Mouse (Mus musculus) embryonic facial prominence, embryonic 14.5 days (tissue): ENCODE measurements at regions not wholly inside any gene's neighbourhood (a gene's known extent, or its start where the extent isn't known, plus 50 kb on each side); places are given as distances from the start of the nearest gene placed in this dataset.

ENCODE experiments used
- ATAC-seq: fragments of 200-750 bp; cut with Nextera tagmentation; 2 replicates; pipeline ENCODE4 v1.8.0; 2017; ENCODE audit warnings: low read depth, moderate number of reproducible peaks, moderate TSS enrichment
- DNase-seq: peaks from one replicate; pipeline ENCODE4 v3.0.0-alpha.2; 2015; ENCODE audit warnings: low spot score
- H3K27ac ChIP-seq: fragments of 300-500 bp; sonication (generic); replicated peaks from 2 replicates; pipeline ENCODE4 v1.5.1; 2014; ENCODE audit warnings: low read depth, mild to moderate bottlenecking, low read length, moderate library complexity
- H3K27me3 ChIP-seq: fragments of 300-500 bp; sonication (generic); replicated peaks from 2 replicates; pipeline ENCODE4 v1.6.1; 2014; ENCODE audit warnings: low read length; ENCODE audit not compliant: control insufficient read depth, insufficient read depth
- H3K36me3 ChIP-seq: fragments of 300-500 bp; sonication (generic); 2 replicates; pipeline ENCODE4 v1.6.1; 2014; ENCODE audit warnings: low read length, mixed read lengths; ENCODE audit not compliant: control insufficient read depth, insufficient read depth
- H3K4me1 ChIP-seq: fragments of 300-500 bp; sonication (generic); 2 replicates; pipeline ENCODE4 v1.6.1; 2014; ENCODE audit warnings: antibody characterized with exemption, low read length; ENCODE audit not compliant: control insufficient read depth, insufficient read depth
- H3K4me2 ChIP-seq: fragments of 300-500 bp; sonication (generic); 2 replicates; pipeline ENCODE4 v1.6.1; 2014; ENCODE audit warnings: low read depth, mild to moderate bottlenecking, low read length, moderate library complexity, mixed read lengths
- H3K4me3 ChIP-seq: fragments of 300-500 bp; sonication (generic); 2 replicates; pipeline ENCODE4 v1.5.1; 2014; ENCODE audit warnings: low read depth, mild to moderate bottlenecking, low read length
- H3K9ac ChIP-seq: fragments of 300-500 bp; sonication (generic); 2 replicates; pipeline ENCODE4 v1.6.1; 2014; ENCODE audit warnings: low read depth, mild to moderate bottlenecking, low read length, moderate library complexity, mixed read lengths
- H3K9me3 ChIP-seq: fragments of 300-500 bp; sonication (generic); 2 replicates; pipeline ENCODE4 v1.6.1; 2016; ENCODE audit warnings: low read length; ENCODE audit not compliant: control insufficient read depth
- WGBS: fragments of 180-500 bp; shearing (Covaris S2); extraction: QIAGEN DNeasy Blood & Tissue Kit; methylation state at CpG from one replicate; pipeline ENCODE4 v1.1.7; 2014; 5-methylcytosine and 5-hydroxymethylcytosine counted together

DNA sequence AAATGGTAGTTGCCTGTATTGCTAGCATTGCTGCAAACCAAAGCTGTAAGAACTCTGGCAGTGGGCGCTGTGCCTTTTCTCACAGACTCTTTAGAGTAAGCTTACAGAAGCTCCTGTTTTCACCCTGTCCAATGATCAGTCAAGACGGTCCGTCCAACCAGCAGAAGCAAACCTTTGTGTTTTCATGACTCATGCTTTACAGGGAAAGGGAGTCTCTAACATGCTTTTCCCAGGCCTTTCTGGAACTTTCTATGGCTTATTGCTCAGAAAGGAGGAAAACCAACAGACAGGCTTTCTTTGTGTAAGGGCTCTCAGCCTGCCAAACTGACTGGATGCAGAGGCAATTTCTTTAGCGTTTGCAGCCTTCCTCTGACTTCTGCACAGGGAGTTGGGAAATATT lies 2195.6 kb downstream of the 9330182O14Rik start:
- Histone ChIP-seq H3K9ac (no peak overlapping the region), H3K27ac (no peak overlapping the region), H3K4me3 (no peak overlapping the region), H3K27me3 (no peaks in the 10 kb centered on the region), H3K36me3 (no peaks in the 10 kb centered on the region), H3K4me2 (no peak overlapping the region), H3K4me1 (no peaks in the 10 kb centered on the region), H3K9me3 (no peaks in the 10 kb centered on the region)
- WGBS = 62% methylated on average over 4 of the region's 4 CpGs
- no peak for ATAC-seq
- DNase-seq = peak; percentile 55

DNA sequence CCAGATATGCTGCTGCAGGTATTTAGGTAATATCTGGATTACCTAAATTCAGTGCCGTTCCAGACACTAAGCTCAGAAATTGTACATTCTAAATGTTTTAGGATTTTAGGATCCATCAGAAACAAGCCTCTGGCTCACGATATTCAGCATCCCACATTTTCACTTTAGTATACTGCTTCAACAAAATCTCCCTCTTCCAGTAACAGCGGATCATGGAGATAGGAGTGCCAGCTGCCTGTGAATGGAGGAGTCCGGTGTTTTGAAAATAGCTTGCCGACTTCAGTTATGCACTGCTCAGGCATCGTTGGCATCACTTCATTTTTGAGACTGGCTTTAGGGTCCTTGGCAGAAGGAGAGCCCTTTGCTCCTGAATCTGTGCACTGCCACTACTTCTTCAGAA lies 2199.5 kb downstream of the 9330182O14Rik start:
- H3K9me3 ChIP-seq = no peaks in the 10 kb centered on the region
- 88% methylated on average over 6 of the region's 6 CpGs for WGBS

DNA sequence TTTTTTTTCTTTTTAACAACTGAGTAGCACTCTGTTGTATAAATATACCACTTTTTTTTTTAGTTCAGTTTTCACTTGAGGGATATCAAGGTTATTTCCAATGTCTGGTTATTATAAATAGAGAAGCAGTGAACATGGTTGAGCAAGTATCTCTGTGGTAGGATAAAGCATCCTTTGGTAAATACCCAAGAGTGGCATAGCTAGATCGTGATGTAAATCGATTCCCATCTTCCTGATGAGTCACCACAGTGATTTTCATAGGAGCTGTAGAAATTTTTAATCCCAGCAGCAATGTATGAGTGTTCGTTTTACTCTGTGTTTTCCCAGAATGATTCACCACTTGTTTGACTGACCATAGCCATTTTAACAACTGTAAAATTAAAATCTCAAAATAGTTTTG lies 2212.0 kb downstream of the 9330182O14Rik start:
- no peak overlapping the region for H3K4me2 ChIP-seq
- WGBS = 83% methylated on average over 3 of the region's 3 CpGs
- ATAC-seq (no peak), DNase-seq (no peak)
- H3K27ac ChIP-seq = no peak overlapping the region
- H3K9me3 ChIP-seq = peaks cover under 1% of the 10 kb centered on the region; the same call in 1 of the 2 replicates
- no peaks in the 10 kb centered on the region for H3K27me3 ChIP-seq
- no peak overlapping the region for H3K4me3 ChIP-seq
- H3K4me1 ChIP-seq = no peaks in the 10 kb centered on the region
- H3K9ac ChIP-seq = no peak overlapping the region
- no peaks in the 10 kb centered on the region for H3K36me3 ChIP-seq

More for the DNA sequence above, 2199.5 kb downstream of the 9330182O14Rik start:
- Histone ChIP-seq H3K4me1 (no peaks in the 10 kb centered on the region), H3K9ac (no peak overlapping the region), H3K27ac (no peak overlapping the region), H3K4me2 (no peak overlapping the region), H3K36me3 (no peaks in the 10 kb centered on the region), H3K27me3 (no peaks in the 10 kb centered on the region), H3K4me3 (no peak overlapping the region)
- ATAC-seq = no peak
- no peak for DNase-seq

DNA sequence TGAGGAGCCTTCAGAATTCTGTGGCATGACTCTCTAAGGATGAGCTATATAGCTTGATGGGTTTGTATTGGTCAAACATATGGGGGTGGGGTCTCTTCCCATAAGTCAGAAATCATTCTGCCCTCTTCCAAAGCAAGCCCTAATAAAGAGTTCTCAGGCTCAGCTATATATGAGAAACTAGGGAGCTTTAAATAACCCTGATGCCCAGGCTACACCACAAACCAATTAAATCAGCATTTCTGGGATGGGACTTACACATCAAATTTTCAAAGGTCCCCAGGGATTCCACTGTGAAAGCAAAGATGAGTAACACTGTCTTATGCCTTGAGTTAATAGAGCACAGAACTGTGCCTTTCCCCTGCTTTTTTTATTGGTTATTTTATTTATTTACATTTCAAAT lies 2227.7 kb downstream of the 9330182O14Rik start:
- no peak for DNase-seq
- no peak overlapping the region for H3K4me3 ChIP-seq
- H3K9ac ChIP-seq = no peak overlapping the region
- H3K4me1 ChIP-seq = no peaks in the 10 kb centered on the region
- no peaks in the 10 kb centered on the region for H3K36me3 ChIP-seq
- no peaks in the 10 kb centered on the region for H3K27me3 ChIP-seq
- no peak overlapping the region for H3K4me2 ChIP-seq
- H3K27ac ChIP-seq = no peak overlapping the region
- no peak for ATAC-seq
- no peaks in the 10 kb centered on the region for H3K9me3 ChIP-seq

DNA sequence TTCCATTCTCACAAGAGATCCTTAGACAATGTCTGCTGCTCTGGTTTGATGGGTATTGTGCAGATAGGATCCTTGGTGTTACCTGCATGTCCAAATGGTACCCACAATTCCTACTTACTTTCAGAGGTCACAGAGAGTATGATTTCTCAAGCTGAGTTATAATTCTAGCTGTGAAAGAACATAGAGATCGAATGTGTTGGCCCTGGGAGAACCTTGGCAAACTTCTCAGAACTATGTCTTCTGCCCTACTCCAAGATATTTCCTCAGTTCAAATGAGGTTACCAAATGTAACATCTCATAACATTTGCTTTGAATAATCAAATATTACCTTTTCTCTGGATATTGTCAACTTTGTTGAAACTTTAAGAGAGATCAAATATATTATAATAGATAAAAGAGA lies 2230.8 kb downstream of the 9330182O14Rik start:
- Histone ChIP-seq H3K9ac (no peak overlapping the region), H3K27ac (no peak overlapping the region), H3K4me3 (no peak overlapping the region), H3K9me3 (no peaks in the 10 kb centered on the region), H3K4me1 (no peaks in the 10 kb centered on the region), H3K27me3 (no peaks in the 10 kb centered on the region), H3K36me3 (no peaks in the 10 kb centered on the region), H3K4me2 (no peak overlapping the region)
- DNase-seq (no peak), ATAC-seq (no peak)
- WGBS = 88% methylated on average over 1 of the region's 1 CpGs

DNA sequence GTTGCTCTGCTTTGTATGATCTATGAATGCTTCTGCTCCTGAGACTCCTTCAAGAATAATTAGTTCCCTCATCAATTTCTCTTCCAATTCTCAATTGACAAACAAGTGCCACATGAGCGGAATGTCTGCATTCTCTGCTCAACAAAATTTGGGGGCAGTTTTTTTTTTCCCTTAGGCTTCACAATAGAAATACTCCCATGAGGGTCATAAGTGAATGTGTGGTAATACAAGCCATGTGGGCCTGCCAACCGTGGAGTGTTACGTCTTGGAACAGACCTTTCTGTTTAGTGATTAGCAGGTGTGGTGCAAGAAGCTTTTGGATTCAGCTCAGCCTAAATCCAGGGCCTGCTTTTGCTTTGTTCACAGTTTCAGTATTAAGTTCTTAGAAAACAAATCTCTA lies 2232.6 kb downstream of the 9330182O14Rik start:
- Histone ChIP-seq H3K27me3 (no peaks in the 10 kb centered on the region), H3K9me3 (no peaks in the 10 kb centered on the region), H3K4me3 (no peak overlapping the region), H3K27ac (no peak overlapping the region), H3K4me2 (no peak overlapping the region), H3K4me1 (no peaks in the 10 kb centered on the region), H3K36me3 (no peaks in the 10 kb centered on the region), H3K9ac (no peak overlapping the region)
- 32% methylated on average over 3 of the region's 3 CpGs for WGBS
- DNase-seq (peak; percentile 30), ATAC-seq (no peak)

DNA sequence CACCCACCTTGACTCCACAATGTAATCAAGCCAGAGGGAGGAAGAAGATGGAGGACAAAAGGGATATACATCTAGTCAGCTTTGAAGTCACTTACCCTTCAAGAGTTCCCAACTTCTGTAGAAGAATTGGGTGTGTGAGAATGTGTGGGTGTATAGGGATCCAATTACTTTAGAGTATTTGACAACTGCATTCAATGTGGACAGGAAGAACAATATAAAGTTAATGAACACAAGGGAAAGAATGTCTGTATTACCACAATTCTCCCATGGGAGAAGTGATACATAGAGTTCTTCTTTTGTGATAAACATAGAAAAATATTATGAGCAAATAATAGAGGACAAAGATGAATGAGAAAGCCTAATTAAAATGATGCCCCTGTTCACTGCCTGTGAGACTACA lies 2235.4 kb downstream of the 9330182O14Rik start:
- H3K4me2 ChIP-seq = no peak overlapping the region
- DNase-seq (no peak), ATAC-seq (no peak)
- no peaks in the 10 kb centered on the region for H3K4me1 ChIP-seq
- H3K9ac ChIP-seq = no peak overlapping the region
- H3K9me3 ChIP-seq = no peaks in the 10 kb centered on the region
- no peak overlapping the region for H3K4me3 ChIP-seq
- H3K27me3 ChIP-seq = no peaks in the 10 kb centered on the region
- H3K27ac ChIP-seq = no peak overlapping the region
- no peaks in the 10 kb centered on the region for H3K36me3 ChIP-seq

DNA sequence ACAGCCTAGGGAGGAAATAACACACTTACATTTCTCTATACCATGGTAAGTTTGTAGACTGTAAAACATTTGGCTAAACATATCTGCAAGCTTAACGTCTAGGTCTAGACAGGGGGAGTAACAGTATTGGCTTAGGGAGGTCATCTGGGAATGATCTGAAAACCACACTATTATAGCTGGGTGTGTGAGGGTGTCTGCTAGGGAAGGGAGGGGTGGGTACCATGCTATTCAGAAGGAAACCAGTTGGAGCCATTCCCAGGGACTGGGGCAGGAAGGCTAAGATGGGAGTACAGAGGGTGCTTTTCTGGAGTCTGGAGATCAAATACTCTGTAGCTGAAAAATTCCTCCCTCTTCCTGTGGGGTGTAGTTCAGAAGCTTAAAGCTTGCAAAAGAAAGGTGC lies 2235.9 kb downstream of the 9330182O14Rik start:
- no peaks in the 10 kb centered on the region for H3K27me3 ChIP-seq
- no peaks in the 10 kb centered on the region for H3K9me3 ChIP-seq
- H3K27ac ChIP-seq = no peak overlapping the region
- no peaks in the 10 kb centered on the region for H3K4me1 ChIP-seq
- DNase-seq = peak; percentile 35
- no peak overlapping the region for H3K4me3 ChIP-seq
- H3K4me2 ChIP-seq = no peak overlapping the region
- no peak overlapping the region for H3K9ac ChIP-seq
- WGBS = 36% methylated on average over 1 of the region's 1 CpGs
- no peaks in the 10 kb centered on the region for H3K36me3 ChIP-seq
- ATAC-seq = no peak

DNA sequence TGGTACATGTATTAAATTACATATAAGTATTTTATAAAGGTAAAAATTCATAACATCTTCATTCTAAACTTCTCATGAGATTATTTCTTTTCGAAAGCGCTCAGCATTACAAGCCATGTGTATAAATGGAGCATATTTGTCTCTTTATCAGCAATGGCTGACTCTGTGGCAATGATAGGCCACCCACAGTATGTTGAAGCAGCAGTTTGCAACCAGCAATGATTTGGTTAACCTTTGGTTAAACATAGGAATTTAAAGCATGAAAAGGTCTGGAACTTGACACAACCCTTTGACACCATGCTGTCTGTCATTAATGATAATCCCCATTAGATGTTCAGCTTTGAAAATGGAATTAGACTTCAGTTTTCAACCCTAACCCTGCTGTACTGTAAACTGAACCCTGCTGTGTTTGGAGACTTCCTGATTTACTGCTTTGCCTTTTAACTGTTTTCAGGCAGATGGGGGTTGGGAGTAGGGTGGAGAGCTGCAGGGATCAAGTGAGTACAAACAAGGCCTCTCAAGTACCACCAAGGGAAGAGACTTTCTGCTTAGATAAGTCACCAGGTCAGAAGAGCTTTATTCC lies 2238.6 kb downstream of the 9330182O14Rik start:
- no peak overlapping the region for H3K27ac ChIP-seq
- H3K9me3 ChIP-seq = no peaks in the 10 kb centered on the region
- no peaks in the 10 kb centered on the region for H3K36me3 ChIP-seq
- ATAC-seq (no peak), DNase-seq (peak; percentile 5)
- no peak overlapping the region for H3K9ac ChIP-seq
- H3K4me2 ChIP-seq = no peak overlapping the region
- no peak overlapping the region for H3K4me3 ChIP-seq
- H3K27me3 ChIP-seq = no peaks in the 10 kb centered on the region
- no peaks in the 10 kb centered on the region for H3K4me1 ChIP-seq
- 86% methylated on average over 2 of the region's 2 CpGs for WGBS
